Comparison of ENCODE assay signal across 30 mouse cellular contexts in the genomic region with DNA sequence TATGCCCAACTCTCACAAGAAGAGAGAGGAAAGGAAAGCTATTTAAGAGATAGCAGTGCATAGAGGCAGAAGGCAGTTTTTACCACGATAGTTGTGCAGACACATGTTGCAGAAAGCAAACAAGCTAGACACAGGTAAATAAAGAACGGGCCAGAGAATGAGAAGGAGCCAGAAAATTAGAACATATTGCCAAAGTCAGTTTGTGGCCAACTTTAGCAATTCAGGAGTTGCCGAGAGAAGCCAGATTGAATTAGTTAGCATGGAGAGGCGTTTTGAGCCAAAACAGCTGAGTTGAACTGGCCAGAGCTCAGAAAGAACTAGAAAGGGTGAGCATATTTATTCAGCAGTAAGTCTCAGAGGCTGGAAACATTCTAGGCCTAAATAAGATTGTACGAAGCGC. TPM values are rescaled to one million over a fixed set of nuclear protein-coding genes. Genes with fewer than 3 reads are reported as not detected.
DNase-seq lines count a peak whose midpoint lies in the region; ATAC-seq and TF ChIP-seq lines count a peak whose summit lies in the region.
"Had no signal": no experiment of that assay in that cellular context is flagged by ENCODE, and none has a peak within 500 bp of the region (broad histone marks: within the 10 kb centered on the region; RNA-seq: fewer than 3 reads in every experiment).

No protein-coding gene starts in this region.

- TF ChIP-seq EP300 in heart, postnatal 0 days (IDR thresholded peaks at IDR 0.05; ENCODE audit: low read depth) = no peak
- TF ChIP-seq EP300 in ES-Bruce4 (IDR thresholded peaks at IDR 0.05; ENCODE audit: insufficient read depth, low read depth, low read length) = no peak

- no peak for ATAC-seq in heart, postnatal 0 days (ENCODE audit: insufficient read depth, low read depth)
- no peak for ATAC-seq in heart, embryonic 12.5 days (ENCODE audit: insufficient number of reproducible peaks, low FRiP score)
- ATAC-seq: activated CD4-positive, CD25-positive, alpha-beta regulatory T cell, adult 4 months; forebrain, embryonic 13.5 days; forebrain, embryonic 16.5 days; hindbrain, embryonic 16.5 days; intestine, embryonic 15.5 days had no signal

- no peak for TF ChIP-seq POLR2A in ES-Bruce4 (IDR thresholded peaks at IDR 0.05; ENCODE audit: insufficient read depth, low read length)

- no peaks in the 10 kb centered on the region for H3K9me3 ChIP-seq in heart, postnatal 0 days (replicated peaks; ENCODE audit: control insufficient read depth, low read length)
- H3K9me3 ChIP-seq in heart, embryonic 12.5 days (replicated peaks) = no peaks in the 10 kb centered on the region
- H3K9me3 ChIP-seq in ES-Bruce4 (replicated peaks; ENCODE audit: control insufficient read depth, insufficient read depth, low read length, poor library complexity, severe bottlenecking) = no peaks in the 10 kb centered on the region
- H3K9me3 ChIP-seq: forebrain, embryonic 10.5 days; forebrain, embryonic 13.5 days; hindbrain, embryonic 10.5 days; hindbrain, embryonic 13.5 days; intestine, embryonic 15.5 days had no signal

- no peak for DNase-seq in gastrocnemius, adult 2 months
- DNase-seq in gastrocnemius, postnatal 10 days = no peak
- no peak for DNase-seq in heart, postnatal 0 days (ENCODE audit: low spot score)
- peak; percentile 73 for DNase-seq in adipocyte (ENCODE audit: low spot score)
- DNase-seq in left cerebral cortex, adult 18-20 months (ENCODE audit: low spot score in 2 of 2) = no peak
- DNase-seq: adrenal gland, postnatal 10 days; adrenal gland, postnatal 36 days; B cell, adult 2 months; cerebellum, adult 18-20 months; cerebellum, adult 9-11 months; cerebellum, postnatal 25 days; gastrocnemius, postnatal 25 days; heart, adult 18-20 months; heart, postnatal 10 days; heart, postnatal 36 days; kidney, adult 11 months had no signal

- H3K9ac ChIP-seq in heart, postnatal 0 days (replicated peaks; ENCODE audit: low read depth, low read length) = no peak overlapping the region
- H3K9ac ChIP-seq in heart, embryonic 12.5 days = no peak overlapping the region
- no peak overlapping the region for H3K9ac ChIP-seq in ES-Bruce4 (ENCODE audit: low read depth, poor library complexity, severe bottlenecking)
- H3K9ac ChIP-seq: forebrain, embryonic 13.5 days; hindbrain, embryonic 13.5 days; intestine, embryonic 15.5 days had no signal

- no peaks in the 10 kb centered on the region for H3K27me3 ChIP-seq in heart, postnatal 0 days (ENCODE audit: control insufficient read depth, insufficient read depth, low read length)
- H3K27me3 ChIP-seq in heart, embryonic 12.5 days (replicated peaks) = no peaks in the 10 kb centered on the region
- no peaks in the 10 kb centered on the region for H3K27me3 ChIP-seq in ES-Bruce4 (ENCODE audit: control insufficient read depth, insufficient read depth, low read length, poor library complexity, severe bottlenecking)
- H3K27me3 ChIP-seq: CH12.LX; forebrain, embryonic 13.5 days; hindbrain, embryonic 13.5 days; intestine, embryonic 15.5 days had no signal

- no peak overlapping the region for H3K4me2 ChIP-seq in heart, postnatal 0 days (ENCODE audit: low read depth, low read length)
- H3K4me2 ChIP-seq in heart, embryonic 12.5 days = no peak overlapping the region
- H3K4me2 ChIP-seq: forebrain, embryonic 13.5 days; hindbrain, embryonic 13.5 days; intestine, embryonic 15.5 days had no signal

- peak overlapping the region; percentile 46 for H3K27ac ChIP-seq in gastrocnemius, adult 2 months
- H3K27ac ChIP-seq in heart, postnatal 0 days (ENCODE audit: low read depth) = peak overlapping the region; percentile 30
- H3K27ac ChIP-seq in heart, embryonic 12.5 days (ENCODE audit: poor library complexity, severe bottlenecking) = no peak overlapping the region
- H3K27ac ChIP-seq in ES-Bruce4 (ENCODE audit: insufficient read depth, low read length) = 0 out of 2 replicates have a peak overlapping the region, but pooled peaks have one; percentile 14
- H3K27ac ChIP-seq: forebrain, embryonic 10.5 days; forebrain, embryonic 13.5 days; hindbrain, embryonic 10.5 days; hindbrain, embryonic 13.5 days; intestine, embryonic 15.5 days had no signal

- WGBS in heart, postnatal 0 days = 77% methylated on average over 6 of the region's 6 CpGs
- WGBS in heart, embryonic 12.5 days = 89% methylated on average over 6 of the region's 6 CpGs

- H3K4me1 ChIP-seq in heart, postnatal 0 days (ENCODE audit: control insufficient read depth, insufficient read depth) = peaks cover 63% of the 10 kb centered on the region
- peaks cover 76% of the 10 kb centered on the region for H3K4me1 ChIP-seq in heart, embryonic 12.5 days (replicated peaks)
- H3K4me1 ChIP-seq in ES-Bruce4 (ENCODE audit: control insufficient read depth, insufficient read depth, low read length) = peaks cover 8% of the 10 kb centered on the region

- intact Hi-C loops in gastrocnemius, adult 2 months (cut with DNase I) = no loop called here

- TF ChIP-seq CTCF in gastrocnemius, adult 2 months (IDR thresholded peaks at IDR 0.05) = no peak
- no peak for TF ChIP-seq CTCF in heart, postnatal 0 days (IDR thresholded peaks at IDR 0.05; ENCODE audit: low read depth)
- TF ChIP-seq CTCF in ES-Bruce4 (IDR thresholded peaks at IDR 0.05; ENCODE audit: low read depth, low read length) = no peak

- H3K4me3 ChIP-seq in gastrocnemius, adult 2 months = no peak overlapping the region
- no peak overlapping the region for H3K4me3 ChIP-seq in heart, postnatal 0 days (ENCODE audit: low read depth, low read length)
- H3K4me3 ChIP-seq in heart, embryonic 12.5 days = no peak overlapping the region
- H3K4me3 ChIP-seq in ES-Bruce4 (ENCODE audit: low read depth, low read length) = no peak overlapping the region
- H3K4me3 ChIP-seq: forebrain, embryonic 10.5 days; forebrain, embryonic 13.5 days; hindbrain, embryonic 10.5 days; hindbrain, embryonic 13.5 days; intestine, embryonic 15.5 days had no signal

- H3K36me3 ChIP-seq in heart, postnatal 0 days (replicated peaks; ENCODE audit: control insufficient read depth, insufficient read depth, low read length) = no peaks in the 10 kb centered on the region
- H3K36me3 ChIP-seq in heart, embryonic 12.5 days = peaks cover 6% of the 10 kb centered on the region
- H3K36me3 ChIP-seq in ES-Bruce4 (ENCODE audit: control insufficient read depth, insufficient read depth, low read length, poor library complexity, severe bottlenecking) = no peaks in the 10 kb centered on the region
- H3K36me3 ChIP-seq: intestine, embryonic 15.5 days had no signal

RNA-seq across cellular contexts. Expression of gene Mgrn1, which starts 6.1 kb away (rescaled TPM):
- total RNA-seq in gastrocnemius, adult 2 months (2021) = 10 to 100 TPM; 53.5 to 66.1 TPM
- total RNA-seq in gastrocnemius, postnatal 10 days (2021) = 10 to 100 TPM; 62.2 to 68.4 TPM
- total RNA-seq in heart, postnatal 0 days (2014; rRNA removed; ENCODE audit: low replicate concordance) = 214 and 223 TPM in 2 replicates
- 138 and 159 TPM in 2 replicates for polyA plus RNA-seq in heart, postnatal 0 days (2015; fragmentation: Nextera tagmentation; extraction: Ambion mirVana)
- polyA plus RNA-seq in heart, embryonic 12.5 days (2016; fragmentation: Nextera tagmentation; extraction: Ambion mirVana) = 114 and 116 TPM in 2 replicates
- polyA plus RNA-seq in ES-Bruce4 (2011; ENCODE audit: insufficient read depth, insufficient read length, low read depth, missing spikeins) = 46.6 and 47.8 TPM in 2 replicates
- 100 to 1,000 TPM; 213 to 223 TPM for total RNA-seq in left cerebral cortex, adult 18-20 months (2021)

RNA-seq across cellular contexts. Expression of gene Ubald1, which starts 12.1 kb away (rescaled TPM):
- total RNA-seq in gastrocnemius, adult 2 months (2021) = 10 to 100 TPM; 30.3 to 44.8 TPM
- 10 to 100 TPM; 28.1 to 33.4 TPM for total RNA-seq in gastrocnemius, postnatal 10 days (2021)
- total RNA-seq in heart, postnatal 0 days (2014; rRNA removed; ENCODE audit: low replicate concordance) = 11.7 and 27.6 TPM in 2 replicates
- polyA plus RNA-seq in heart, postnatal 0 days (2015; fragmentation: Nextera tagmentation; extraction: Ambion mirVana) = 18.3 and 18.8 TPM in 2 replicates
- polyA plus RNA-seq in heart, embryonic 12.5 days (2016; fragmentation: Nextera tagmentation; extraction: Ambion mirVana) = 26.8 and 27.1 TPM in 2 replicates
- polyA plus RNA-seq in ES-Bruce4 (2011; ENCODE audit: insufficient read depth, insufficient read length, low read depth, missing spikeins) = 31.1 and 32.7 TPM in 2 replicates
- 10 to 100 TPM; 86.5 to 95.6 TPM for total RNA-seq in left cerebral cortex, adult 18-20 months (2021)

RNA-seq across cellular contexts. Expression of gene Nudt16l1, which starts 46.4 kb away (rescaled TPM):
- 10 to 100 TPM; 10.5 to 13.7 TPM for total RNA-seq in gastrocnemius, adult 2 months (2021)
- 10 to 100 TPM; 32.6 to 35.2 TPM for total RNA-seq in gastrocnemius, postnatal 10 days (2021)
- 35.5 and 44.0 TPM in 2 replicates for total RNA-seq in heart, postnatal 0 days (2014; rRNA removed; ENCODE audit: low replicate concordance)
- 96.0 and 101 TPM in 2 replicates for polyA plus RNA-seq in heart, postnatal 0 days (2015; fragmentation: Nextera tagmentation; extraction: Ambion mirVana)
- polyA plus RNA-seq in heart, embryonic 12.5 days (2016; fragmentation: Nextera tagmentation; extraction: Ambion mirVana) = 92.3 and 97.3 TPM in 2 replicates
- polyA plus RNA-seq in ES-Bruce4 (2011; ENCODE audit: insufficient read depth, insufficient read length, low read depth, missing spikeins) = 37.8 and 41.0 TPM in 2 replicates
- 10 to 100 TPM; 65.9 to 71.0 TPM for total RNA-seq in left cerebral cortex, adult 18-20 months (2021)

RNA-seq across cellular contexts. Expression of gene 4930562C15Rik, which starts 57.0 kb away (rescaled TPM):
- total RNA-seq in gastrocnemius, adult 2 months (2021) = not detected
- not detected for total RNA-seq in gastrocnemius, postnatal 10 days (2021)
- total RNA-seq in heart, postnatal 0 days (2014; rRNA removed; ENCODE audit: low replicate concordance) = not detected in 2 replicates
- 0.08 and 0.12 TPM in 2 replicates for polyA plus RNA-seq in heart, postnatal 0 days (2015; fragmentation: Nextera tagmentation; extraction: Ambion mirVana)
- polyA plus RNA-seq in heart, embryonic 12.5 days (2016; fragmentation: Nextera tagmentation; extraction: Ambion mirVana) = 0.11 and 0.57 TPM in 2 replicates
- polyA plus RNA-seq in ES-Bruce4 (2011; ENCODE audit: insufficient read depth, insufficient read length, low read depth, missing spikeins) = not detected in 2 replicates
- total RNA-seq in left cerebral cortex, adult 18-20 months (2021) = not detected
- total RNA-seq: adrenal gland, adult 18-20 months; adrenal gland, postnatal 10 days; adrenal gland, postnatal 36 days; common myeloid progenitor, adult 5-6 weeks; gastrocnemius, adult 18-20 months; gastrocnemius, postnatal 25 days; heart, postnatal 10 days; heart, postnatal 36 days had no signal
